Mouse (Mus musculus): ENCODE data around the gene Fam172a.

The Fam172a gene

GRCm38 (mm10) chr13:78215223-78215622 lies 513.4 kb downstream of the Fam172a start:
- no peak for DNase-seq (ENCODE audit: low read depth, low spot score)

Data from retina, adult 2 months (tissue).